Mouse (Mus musculus): ENCODE data around the gene Mmp28. TPM values are rescaled to one million over a fixed set of nuclear protein-coding genes. Genes with fewer than 3 reads are reported as not detected.

Gene Mmp28
- polyA plus RNA-seq (2017; shearing (Covaris generic)), result not detected

DNA sequence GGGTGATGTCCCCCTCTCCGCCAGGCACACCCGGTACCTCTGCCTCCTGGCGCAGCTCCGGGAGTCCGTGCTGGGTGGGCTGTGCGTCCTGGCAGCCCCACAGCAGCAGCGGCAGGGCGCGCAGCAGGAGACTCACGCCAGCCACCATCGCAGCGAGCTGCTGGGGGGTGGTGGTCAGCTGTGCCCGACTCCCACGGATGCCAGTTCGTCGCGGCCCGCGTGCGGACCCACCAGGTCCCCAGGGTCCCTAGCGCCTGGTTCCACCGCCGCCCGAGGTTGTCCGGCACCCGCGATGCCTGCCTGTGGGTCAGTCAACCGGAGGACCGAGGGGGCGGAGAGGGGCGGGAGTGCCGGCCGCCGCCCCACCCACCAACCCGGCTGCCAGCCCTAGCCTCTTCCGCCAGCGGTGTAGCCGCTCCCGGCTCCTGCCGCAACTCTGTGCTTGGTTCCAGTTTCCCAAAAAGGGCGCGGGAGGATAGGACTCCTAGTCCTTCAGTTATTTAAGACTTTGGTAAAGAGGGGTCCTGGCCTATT, at the start of gene Mmp28:
Gene Mmp28, minus strand, starts transcription at position 361 of the 534 bp plus-strand sequence.
- ATAC-seq, result no peak

GRCm38 (mm10) chr11:83509521-83509920, 46.6 kb upstream of the Mmp28 start:
- no peak for ATAC-seq

DNA sequence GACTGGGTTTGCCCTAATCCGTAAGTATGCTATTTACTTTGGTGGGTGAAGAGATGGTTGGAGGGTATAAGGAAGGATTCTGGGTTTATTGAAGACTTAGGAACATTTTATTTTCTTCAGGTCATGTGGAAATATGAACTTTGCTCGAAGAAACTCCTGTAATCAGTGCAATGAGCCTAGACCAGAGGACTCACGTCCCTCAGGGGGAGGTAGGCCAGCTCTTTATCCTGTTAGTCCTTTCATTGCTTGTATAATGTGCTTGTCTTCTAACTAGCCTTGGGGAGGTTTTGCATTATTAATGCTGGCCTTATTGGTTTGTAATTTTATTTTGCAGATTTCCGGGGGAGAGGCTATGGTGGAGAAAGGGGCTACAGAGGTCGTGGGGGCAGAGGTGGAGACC, 41.4 kb upstream of the Mmp28 start:
- ATAC-seq, result no peak

DNA sequence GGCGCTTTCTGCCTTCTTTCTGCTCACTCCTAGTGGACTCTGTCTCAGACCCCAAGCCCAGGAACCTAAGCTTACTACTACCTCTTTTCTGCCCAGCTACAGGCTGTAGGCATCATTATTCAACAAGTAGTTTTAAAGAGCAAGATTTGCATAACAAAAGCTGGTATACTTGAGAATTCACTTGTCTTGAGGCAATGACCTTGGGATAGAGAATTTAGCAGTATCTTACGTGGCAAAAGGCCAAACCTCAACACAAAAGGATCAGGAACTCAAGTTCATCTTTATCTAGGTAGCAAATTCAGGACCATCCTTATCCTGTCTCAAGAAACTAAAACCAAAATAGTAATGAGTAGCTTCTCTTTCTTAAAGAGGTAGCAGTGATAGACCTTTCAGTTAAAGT, 32.7 kb upstream of the Mmp28 start:
- ATAC-seq, result no peak

DNA sequence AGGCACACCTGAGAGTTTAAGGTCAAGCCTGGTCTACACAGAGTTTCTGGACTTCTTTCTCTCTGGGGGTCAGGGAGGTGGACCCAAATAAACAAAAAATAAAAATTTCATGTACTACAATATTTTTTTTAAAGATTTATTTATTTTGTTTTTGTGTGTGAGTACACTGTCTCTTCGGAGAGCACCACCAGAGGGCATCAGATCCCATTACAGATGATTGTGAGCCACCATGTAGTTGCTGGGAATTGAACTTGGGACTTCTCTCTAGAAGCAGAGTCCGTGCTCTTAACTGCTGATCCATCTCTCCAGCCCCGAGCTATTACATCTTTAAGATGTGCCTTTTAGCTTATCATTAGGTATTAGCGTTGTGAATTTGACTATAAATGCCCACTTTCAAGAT, 28.6 kb upstream of the Mmp28 start:
- no peak for ATAC-seq

- ATAC-seq, result peak; percentile 9
These were observed 10.6 kb upstream of the Mmp28 start for GRCm38 (mm10) chr11:83473235-83474016.

DNA sequence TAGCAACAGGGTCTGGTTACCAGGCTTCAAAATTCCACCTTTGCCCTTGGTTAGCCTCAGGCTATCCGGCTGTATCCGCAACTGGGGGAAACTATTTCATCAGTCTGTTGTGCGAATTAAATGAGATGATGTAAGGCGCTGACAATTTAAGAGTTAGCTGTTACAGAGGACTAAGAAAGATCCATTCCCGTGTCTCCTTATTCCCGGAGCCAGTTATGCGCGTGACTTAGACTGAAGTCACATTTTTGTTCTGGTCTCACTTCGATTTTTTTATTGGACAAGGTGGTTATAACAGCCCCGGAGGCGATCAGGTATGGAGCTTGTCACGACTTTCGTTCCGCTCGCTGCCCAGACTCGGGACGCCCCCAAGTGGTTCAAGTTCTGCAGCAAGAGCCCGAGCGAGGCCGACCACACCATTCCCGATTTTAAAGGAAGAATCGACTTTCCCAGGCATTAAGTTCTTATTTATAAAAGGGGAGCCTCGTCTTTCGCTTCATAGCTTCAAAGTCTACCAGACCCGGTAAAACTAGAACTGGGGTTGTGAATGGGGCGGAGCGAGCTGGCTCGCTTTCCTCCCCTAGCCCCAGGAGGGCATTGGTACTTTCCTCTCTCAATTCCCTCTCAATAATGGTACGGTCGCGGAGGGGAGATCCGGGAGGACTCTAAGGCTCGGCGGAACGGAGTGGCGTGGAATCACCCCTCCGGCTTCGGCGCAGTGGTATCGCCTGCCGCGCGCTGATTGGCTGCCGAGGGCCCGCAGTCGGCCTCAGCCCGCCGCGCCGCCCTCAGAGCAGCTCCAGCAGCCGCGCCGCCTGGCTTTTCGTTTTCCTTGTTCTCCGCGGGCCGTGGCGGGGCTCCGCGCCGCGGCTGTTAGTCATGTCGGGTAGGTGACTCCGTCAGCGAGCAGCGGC, 9.7 kb upstream of the Mmp28 start, which contains the start of gene Taf15:
Gene Taf15, plus strand, starts transcription at position 763 of the 911 bp plus-strand sequence.
- peak; percentile 99 for ATAC-seq

- no peak for ATAC-seq
These were observed 8.9 kb upstream of the Mmp28 start for GRCm38 (mm10) chr11:83471766-83472165.

DNA sequence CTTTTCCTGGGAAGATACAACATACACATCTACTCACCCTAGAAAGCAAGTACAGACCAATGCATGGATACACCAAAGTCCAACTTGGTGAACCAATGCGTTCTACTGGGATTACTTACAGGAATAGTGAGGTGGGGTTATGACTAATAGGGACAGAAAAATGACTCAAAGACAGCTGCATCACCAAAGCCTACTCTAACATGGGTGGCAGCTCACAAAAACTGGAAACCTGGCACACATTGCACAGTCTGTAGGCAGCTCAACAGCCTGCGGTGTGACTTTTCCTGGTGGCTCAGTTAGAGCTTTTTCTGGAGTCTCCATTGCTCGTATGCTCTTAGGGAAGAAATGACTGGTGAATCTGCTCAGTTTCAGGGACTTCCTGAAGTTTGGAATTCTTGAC, 5.9 kb upstream of the Mmp28 start:
- ATAC-seq, result no peak

DNA sequence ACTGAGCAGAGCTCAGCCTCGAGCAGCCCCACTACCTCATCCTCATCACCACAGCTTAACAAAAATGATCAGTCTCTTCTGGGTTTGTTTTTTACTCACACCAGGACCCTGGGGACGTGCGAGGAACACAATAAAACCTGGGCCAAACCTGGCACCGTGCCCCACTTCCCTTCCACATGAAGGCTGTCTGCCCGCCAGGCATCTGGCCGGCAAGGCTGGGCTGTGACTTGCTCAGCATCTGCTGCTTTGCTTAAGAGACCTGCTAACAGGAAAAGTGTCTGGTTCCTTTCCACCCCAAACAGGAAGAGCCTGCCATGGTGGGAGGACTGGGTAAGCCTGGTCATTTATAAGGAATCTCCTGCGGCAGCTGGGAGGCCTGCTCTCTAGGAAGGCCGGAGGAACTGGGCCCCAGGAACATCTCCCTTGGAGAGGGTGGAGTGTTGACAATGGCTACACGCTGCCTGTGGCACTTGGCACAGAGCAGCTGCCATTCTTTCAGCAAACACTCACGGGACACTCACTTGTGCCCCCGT, 4.3 kb upstream of the Mmp28 start:
- ATAC-seq, result no peak

DNA sequence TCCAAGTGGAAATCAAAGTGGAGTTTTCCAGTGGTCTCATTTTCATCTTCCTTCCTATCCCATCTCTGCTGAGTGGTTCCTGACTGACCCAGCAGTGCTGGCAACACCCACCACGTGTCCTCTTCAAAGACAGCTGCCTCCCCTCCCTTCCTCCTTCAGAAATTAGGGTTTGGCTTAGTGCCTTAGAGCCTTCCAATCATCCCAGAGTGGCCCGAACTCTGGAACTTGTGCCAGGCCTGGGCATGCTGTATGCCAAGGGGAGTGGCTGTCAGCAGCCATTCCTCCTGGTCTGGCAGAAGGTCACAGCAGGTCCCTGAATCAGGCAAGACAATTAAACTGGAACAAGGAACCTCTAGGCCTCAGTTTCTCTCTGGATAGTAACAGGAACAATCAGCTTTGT, 3.1 kb upstream of the Mmp28 start:
- ATAC-seq, result no peak

- ATAC-seq, result no peak
These were observed 1.3 kb downstream of the Mmp28 start for GRCm38 (mm10) chr11:83461462-83462027.

DNA sequence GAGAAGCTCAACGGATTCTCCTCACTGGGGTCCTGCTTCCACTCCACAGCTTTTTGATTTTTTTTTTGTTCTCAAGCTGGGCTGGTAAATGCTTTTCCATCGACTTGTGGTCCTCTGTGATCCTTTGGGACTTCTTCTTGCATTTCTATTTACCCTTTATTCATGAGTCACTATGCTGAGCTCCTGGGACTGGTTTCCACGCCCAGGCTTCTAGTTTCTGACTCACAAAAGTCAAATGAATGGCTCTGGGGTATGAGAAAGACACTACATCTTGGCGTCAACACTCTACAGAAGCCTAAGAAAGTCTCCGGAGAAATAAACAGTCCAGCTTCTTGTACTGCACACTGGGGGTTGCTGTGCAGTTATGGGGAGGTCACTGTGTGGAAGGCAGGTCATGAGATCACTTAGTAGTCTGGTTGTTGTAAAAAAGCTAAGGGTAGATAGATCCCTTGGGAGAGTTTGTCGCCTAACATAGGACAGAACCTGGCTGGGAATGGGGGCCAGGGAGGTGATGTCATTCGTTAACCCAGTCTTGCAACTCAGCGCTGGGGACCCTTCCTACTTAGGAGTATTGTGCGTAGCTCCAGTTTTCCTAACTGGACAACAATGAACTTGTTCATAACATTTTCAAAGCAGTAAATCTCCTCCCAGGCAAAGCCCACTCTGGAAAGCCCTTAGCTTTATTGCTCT, 4.8 kb downstream of the Mmp28 start:
- ATAC-seq, result no peak

- no peak for ATAC-seq
These were observed 5.6 kb downstream of the Mmp28 start for GRCm38 (mm10) chr11:83457257-83457656.

DNA sequence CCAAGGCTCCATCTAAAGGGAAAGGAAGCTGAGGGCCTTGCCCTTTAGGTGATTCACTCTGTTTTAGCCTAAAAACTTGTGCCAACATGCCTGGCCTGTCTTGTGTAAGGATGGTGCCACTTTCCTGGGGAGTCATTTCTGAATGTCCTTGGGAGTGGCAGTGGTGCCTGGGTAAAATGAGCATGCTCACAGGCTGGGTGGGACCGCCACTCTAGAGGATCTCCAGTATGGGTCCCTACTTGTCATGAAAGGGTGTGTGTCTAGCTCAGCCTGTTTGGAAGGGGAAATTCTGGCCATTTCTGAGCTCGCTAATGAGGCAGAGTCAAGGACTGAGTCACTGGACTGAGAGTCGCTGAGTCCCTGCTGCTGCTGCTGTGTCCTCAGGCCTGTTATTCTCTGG, 7.3 kb downstream of the Mmp28 start:
- no peak for ATAC-seq

- ATAC-seq, result no peak
These were observed 8.3 kb downstream of the Mmp28 start for GRCm38 (mm10) chr11:83454548-83454947.

DNA sequence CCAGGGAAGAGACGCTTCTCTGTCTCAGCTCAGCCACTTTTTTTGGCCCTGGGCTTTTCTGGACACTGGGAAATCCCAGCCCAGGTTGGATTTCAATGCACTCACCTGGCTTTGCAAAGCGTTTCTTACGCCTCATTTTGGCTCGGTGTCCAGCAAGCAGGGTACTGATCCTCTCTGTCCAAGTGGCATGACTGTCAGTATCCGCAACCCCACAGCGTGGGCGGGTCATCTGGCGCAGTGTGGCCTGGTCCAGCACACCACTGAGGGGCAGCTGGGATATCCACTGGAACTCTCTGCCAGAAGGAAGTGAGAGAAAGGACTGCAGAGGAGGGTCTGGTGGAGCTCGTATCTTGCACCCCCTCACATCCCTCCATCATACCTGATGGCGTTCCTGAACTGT, 11.6 kb downstream of the Mmp28 start:
- ATAC-seq, result no peak

DNA sequence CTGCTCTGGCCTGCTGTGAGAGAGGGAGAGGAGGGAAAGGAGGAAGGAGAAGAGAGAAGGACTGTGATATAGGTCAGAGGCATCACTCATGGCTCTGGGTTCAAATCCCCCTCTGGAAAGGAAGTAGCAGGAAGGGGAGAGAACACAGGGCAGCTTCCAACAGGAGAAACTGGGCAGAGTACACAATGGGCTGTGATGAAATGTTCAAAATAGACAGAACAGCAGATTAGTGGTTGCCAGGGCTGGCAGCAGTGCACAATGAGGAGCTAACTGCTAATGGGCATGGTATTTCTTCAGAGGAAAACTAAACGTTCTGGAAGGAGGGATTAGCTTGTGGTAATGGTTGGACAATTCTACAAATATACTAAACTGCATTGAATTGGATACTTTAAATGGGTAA, 12.3 kb downstream of the Mmp28 start:
- ATAC-seq, result no peak

DNA sequence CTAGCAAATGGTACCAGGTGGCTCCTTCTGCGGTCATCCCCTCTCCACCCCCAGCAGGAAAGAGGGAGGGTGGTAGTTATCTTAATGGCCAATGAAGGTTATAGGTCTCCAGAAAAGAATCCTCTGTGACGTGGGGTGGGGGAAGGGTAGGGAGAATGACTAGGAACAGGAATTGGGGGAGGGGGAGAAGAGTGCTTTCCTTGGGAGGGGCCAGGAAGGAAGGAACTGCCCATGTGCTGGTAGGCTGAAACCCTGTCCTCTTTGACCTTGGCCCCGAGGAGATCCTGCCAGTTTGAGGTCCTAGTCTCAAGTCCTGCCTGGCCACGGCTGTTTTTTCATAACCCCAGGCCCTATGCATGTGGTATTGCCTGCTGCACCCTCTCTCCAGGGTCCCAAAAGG, 13.6 kb downstream of the Mmp28 start:
- no peak for ATAC-seq

DNA sequence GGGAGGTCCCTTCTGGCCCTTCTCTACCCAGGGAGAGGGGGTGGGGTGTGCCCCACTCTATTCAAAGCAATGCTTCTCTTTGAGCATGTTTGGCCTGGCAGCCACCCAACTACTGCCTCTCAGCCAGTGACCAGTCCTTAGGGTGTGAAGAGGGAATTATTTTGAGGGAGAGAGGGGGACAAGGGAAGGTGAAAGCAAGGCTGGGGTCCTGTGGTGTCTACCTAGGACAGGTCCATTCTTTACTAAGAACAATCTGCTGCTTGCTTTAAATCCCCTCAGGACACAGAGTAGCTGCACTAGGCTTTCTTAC, 14.0 kb downstream of the Mmp28 start:
- ATAC-seq, result no peak

- no peak for ATAC-seq
These were observed 14.6 kb downstream of the Mmp28 start for GRCm38 (mm10) chr11:83448021-83448926.

Measured in activated CD4-positive, CD25-positive, alpha-beta regulatory T cell, adult 4 months (primary cell).